Mouse (Mus musculus): ENCODE data around the gene Gbp2. TPM values are rescaled to one million over a fixed set of nuclear protein-coding genes. Genes with fewer than 3 reads are reported as not detected.

Gbp2 gene
- polyA plus RNA-seq, 1 experiment from 2014 or later, result 0.16 TPM

- H3K4me3 ChIP-seq (ENCODE audit: low read depth, low read length), result no peak overlapping the region
- no peak for ATAC-seq (ENCODE audit: low read depth)
- H3K9ac ChIP-seq (replicated peaks; ENCODE audit: low read depth, low read length), result no peak overlapping the region
- H3K4me2 ChIP-seq (ENCODE audit: low read depth, low read length), result no peak overlapping the region
- H3K9me3 ChIP-seq (ENCODE audit: control insufficient read depth, low read length), result no peaks in the 10 kb centered on the region
- H3K36me3 ChIP-seq (ENCODE audit: control insufficient read depth, insufficient read depth, low read length), result no peaks in the 10 kb centered on the region
- WGBS, result 35% methylated on average over 2 of the region's 2 CpGs
- no peaks in the 10 kb centered on the region for H3K4me1 ChIP-seq (ENCODE audit: control insufficient read depth, insufficient read depth, low read length)
- no peak overlapping the region for H3K27ac ChIP-seq (ENCODE audit: low read depth, low read length)
- no peaks in the 10 kb centered on the region for H3K27me3 ChIP-seq (ENCODE audit: control insufficient read depth, insufficient read depth, low read length)
Measured at GRCm38 (mm10) chr3:142650205-142650604, 29.8 kb downstream of the Gbp2 start.

- H3K27me3 ChIP-seq (ENCODE audit: control insufficient read depth, insufficient read depth, low read length), result no peaks in the 10 kb centered on the region
- ATAC-seq (ENCODE audit: low read depth), result no peak
Measured at GRCm38 (mm10) chr3:142664723-142665122, 44.3 kb downstream of the Gbp2 start.

GRCm38 (mm10) chr3:142674607-142675006 is 54.2 kb downstream of the Gbp2 start:
- Histone ChIP-seq H3K9me3 (ENCODE audit: control insufficient read depth, low read length) (no peaks in the 10 kb centered on the region), H3K27ac (ENCODE audit: low read depth, low read length) (no peak overlapping the region), H3K4me3 (ENCODE audit: low read depth, low read length) (no peak overlapping the region), H3K36me3 (ENCODE audit: control insufficient read depth, insufficient read depth, low read length) (no peaks in the 10 kb centered on the region), H3K27me3 (ENCODE audit: control insufficient read depth, insufficient read depth, low read length) (no peaks in the 10 kb centered on the region), H3K4me2 (ENCODE audit: low read depth, low read length) (no peak overlapping the region), H3K4me1 (ENCODE audit: control insufficient read depth, insufficient read depth, low read length) (no peaks in the 10 kb centered on the region), H3K9ac (replicated peaks; ENCODE audit: low read depth, low read length) (no peak overlapping the region)
- WGBS, result 79% methylated on average over 1 of the region's 1 CpGs
- ATAC-seq (ENCODE audit: low read depth), result no peak

More at GRCm38 (mm10) chr3:142664723-142665122, 44.3 kb downstream of the Gbp2 start:
- Histone ChIP-seq H3K4me1 (ENCODE audit: control insufficient read depth, insufficient read depth, low read length) (no peaks in the 10 kb centered on the region), H3K36me3 (ENCODE audit: control insufficient read depth, insufficient read depth, low read length) (no peaks in the 10 kb centered on the region), H3K9me3 (ENCODE audit: control insufficient read depth, low read length) (no peaks in the 10 kb centered on the region), H3K9ac (replicated peaks; ENCODE audit: low read depth, low read length) (no peak overlapping the region), H3K27ac (ENCODE audit: low read depth, low read length) (no peak overlapping the region), H3K4me3 (ENCODE audit: low read depth, low read length) (no peak overlapping the region), H3K4me2 (ENCODE audit: low read depth, low read length) (no peak overlapping the region)
- WGBS, result 93% methylated on average over 8 of the region's 8 CpGs

Small RNA genes lying within 50 kb of the gene (microRNA-seq; reads per million reads assigned to microRNA genes)
- gene Mir6381, result not detected

Other genes starting within 250 kb of the Gbp2 start
- gene Pdlim5, start 224.9 kb upstream of the Gbp2 start, polyA plus RNA-seq (2014; fragmentation: Nextera tagmentation; extraction: Ambion mirVana), result 16.8 and 19.8 TPM in 2 replicates
- gene Gbp5, start 126.6 kb upstream of the Gbp2 start, polyA plus RNA-seq (2014; fragmentation: Nextera tagmentation; extraction: Ambion mirVana), result 0.08 and 0.11 TPM in 2 replicates
- gene Gbp7, start 90.3 kb upstream of the Gbp2 start, polyA plus RNA-seq (2014; fragmentation: Nextera tagmentation; extraction: Ambion mirVana), result 1.0 and 2.4 TPM in 2 replicates
- gene Gbp3, start 60.6 kb upstream of the Gbp2 start, polyA plus RNA-seq (2014; fragmentation: Nextera tagmentation; extraction: Ambion mirVana), result 0.64 and 0.86 TPM in 2 replicates
- not detected in 2 replicates for gene Gbp2b, start 25.8 kb upstream of the Gbp2 start, polyA plus RNA-seq (2014; fragmentation: Nextera tagmentation; extraction: Ambion mirVana)
- 6.3 and 7.7 TPM in 2 replicates for gene Kyat3, start 80.4 kb downstream of the Gbp2 start, polyA plus RNA-seq (2014; fragmentation: Nextera tagmentation; extraction: Ambion mirVana)
- 80.9 and 81.6 TPM in 2 replicates for gene Gtf2b, start 144.4 kb downstream of the Gbp2 start, polyA plus RNA-seq (2014; fragmentation: Nextera tagmentation; extraction: Ambion mirVana)